Mouse (Mus musculus): Measurements from ENCODE around the gene Cuedc1.

The Cuedc1 gene

GRCm38 (mm10) chr11:88241468-88242301, 143.8 kb downstream of the Cuedc1 start:
- DNase-seq = no peak
